7 mouse cellular contexts compared by ENCODE assay signal in genomic region chr10:82858691-82859532, GRCm38 (mm10). TPM values are rescaled to one million over a fixed set of nuclear protein-coding genes. Genes with fewer than 3 reads are reported as not detected.
A peak's percentile ranks its signal among the peaks of the same experiment; 100 is the strongest.
DNase-seq lines count a peak whose midpoint lies in the region; ATAC-seq lines count a peak whose summit lies in the region.

No protein-coding gene starts in this region.

- no peaks in the 10 kb centered on the region for H3K9me3 ChIP-seq in embryonic facial prominence, embryonic 10.5 days
- H3K9me3 ChIP-seq in limb, embryonic 10.5 days (replicated peaks) = no peaks in the 10 kb centered on the region
- no peaks in the 10 kb centered on the region for H3K9me3 ChIP-seq in midbrain, embryonic 13.5 days

- H3K27me3 ChIP-seq in embryonic facial prominence, embryonic 10.5 days (replicated peaks; ENCODE audit: low read depth, poor library complexity, severe bottlenecking) = 0 out of 2 replicates have a peak, but pooled peaks cover 5% of the 10 kb centered on the region
- H3K27me3 ChIP-seq in limb, embryonic 10.5 days (ENCODE audit: low read depth, poor library complexity, severe bottlenecking) = no peaks in the 10 kb centered on the region
- no peaks in the 10 kb centered on the region for H3K27me3 ChIP-seq in midbrain, embryonic 13.5 days

- DNase-seq in adrenal gland, postnatal 10 days = peak; percentile 95
- peak; percentile 93 for DNase-seq in embryonic facial prominence, embryonic 10.5 days (ENCODE audit: low spot score)
- peak; percentile 97 for DNase-seq in kidney, adult 11 months
- DNase-seq in limb, embryonic 10.5 days (ENCODE audit: low spot score) = peak; percentile 88
- DNase-seq in spleen, adult 12 weeks (ENCODE audit: low spot score) = peak; percentile 87

- peak overlapping the region; percentile 81 for H3K4me2 ChIP-seq in midbrain, embryonic 13.5 days (replicated peaks)

- WGBS in embryonic facial prominence, embryonic 10.5 days = under 1% methylated on average over 49 of the region's 49 CpGs
- WGBS in limb, embryonic 10.5 days = under 1% methylated on average over 49 of the region's 49 CpGs
- WGBS in midbrain, embryonic 13.5 days = under 1% methylated on average over 49 of the region's 49 CpGs

- peak overlapping the region; percentile 98 for H3K27ac ChIP-seq in embryonic facial prominence, embryonic 10.5 days (replicated peaks)
- peak overlapping the region; percentile 98 for H3K27ac ChIP-seq in limb, embryonic 10.5 days
- H3K27ac ChIP-seq in midbrain, embryonic 13.5 days = peak overlapping the region; percentile 95

- peak; percentile 72 for ATAC-seq in granulocyte monocyte progenitor cell, adult 5-6 weeks (replicated peaks; ENCODE audit: poor library complexity, severe bottlenecking)
- ATAC-seq in midbrain, embryonic 13.5 days = peak; percentile 86

- H3K9ac ChIP-seq in midbrain, embryonic 13.5 days (replicated peaks) = peak overlapping the region; percentile 88

- peak overlapping the region; percentile 77 for H3K4me3 ChIP-seq in embryonic facial prominence, embryonic 10.5 days
- H3K4me3 ChIP-seq in limb, embryonic 10.5 days = peak overlapping the region; percentile 68
- H3K4me3 ChIP-seq in midbrain, embryonic 13.5 days (replicated peaks) = peak overlapping the region; percentile 80

- peaks cover 49% of the 10 kb centered on the region for H3K4me1 ChIP-seq in embryonic facial prominence, embryonic 10.5 days
- H3K4me1 ChIP-seq in limb, embryonic 10.5 days = peaks cover 46% of the 10 kb centered on the region
- peaks cover 37% of the 10 kb centered on the region for H3K4me1 ChIP-seq in midbrain, embryonic 13.5 days (replicated peaks)

- peaks cover 20% of the 10 kb centered on the region for H3K36me3 ChIP-seq in embryonic facial prominence, embryonic 10.5 days (replicated peaks)
- peaks cover 22% of the 10 kb centered on the region for H3K36me3 ChIP-seq in limb, embryonic 10.5 days
- peaks cover 2% of the 10 kb centered on the region for H3K36me3 ChIP-seq in midbrain, embryonic 13.5 days

RNA-seq across cellular contexts. Expression of gene Eid3, which starts 7.5 kb away (rescaled TPM):
- 1 to 10 TPM; 1.7 to 4.2 TPM for total RNA-seq in adrenal gland, postnatal 10 days (2021)
- 0.52 and 0.57 TPM in 2 replicates for polyA plus RNA-seq in embryonic facial prominence, embryonic 10.5 days (2016; fragmentation: Nextera tagmentation; extraction: Ambion mirVana)
- 2.5 and 3.7 TPM in 2 replicates for total RNA-seq in granulocyte monocyte progenitor cell, adult 5-6 weeks (2014; fragmentation: Nextera tagmentation)
- total RNA-seq in granulocyte monocyte progenitor cell, adult 5-6 weeks (2017) = 2.2 and 2.6 TPM in 2 replicates
- polyA plus RNA-seq in limb, embryonic 10.5 days (2016; fragmentation: Nextera tagmentation; extraction: Ambion mirVana) = 0.56 and 0.63 TPM in 2 replicates
- 0.47 and 0.55 TPM in 2 replicates for polyA plus RNA-seq in midbrain, embryonic 13.5 days (2015; fragmentation: Nextera tagmentation; extraction: Ambion mirVana)

RNA-seq across cellular contexts. Expression of gene Txnrd1, which starts 25.2 kb away (rescaled TPM):
- 10 to 100 TPM; 88.4 to 96.8 TPM for total RNA-seq in adrenal gland, postnatal 10 days (2021)
- 169 and 177 TPM in 2 replicates for polyA plus RNA-seq in embryonic facial prominence, embryonic 10.5 days (2016; fragmentation: Nextera tagmentation; extraction: Ambion mirVana)
- 59.2 and 69.7 TPM in 2 replicates for total RNA-seq in granulocyte monocyte progenitor cell, adult 5-6 weeks (2014; fragmentation: Nextera tagmentation)
- 85.1 and 91.5 TPM in 2 replicates for total RNA-seq in granulocyte monocyte progenitor cell, adult 5-6 weeks (2017)
- polyA plus RNA-seq in limb, embryonic 10.5 days (2016; fragmentation: Nextera tagmentation; extraction: Ambion mirVana) = 168 and 183 TPM in 2 replicates
- polyA plus RNA-seq in midbrain, embryonic 13.5 days (2015; fragmentation: Nextera tagmentation; extraction: Ambion mirVana) = 133 and 141 TPM in 2 replicates

Comparison
In these comparisons a context has a peak if more than half of its experiments do, and no peak if none do; other contexts are left out.
1. Peak in every context shown above with its lines: DNase-seq, ATAC-seq, H3K4me3 ChIP-seq and H3K27ac ChIP-seq.